Mouse (Mus musculus): ENCODE results near the gene Epha7.

DNA sequence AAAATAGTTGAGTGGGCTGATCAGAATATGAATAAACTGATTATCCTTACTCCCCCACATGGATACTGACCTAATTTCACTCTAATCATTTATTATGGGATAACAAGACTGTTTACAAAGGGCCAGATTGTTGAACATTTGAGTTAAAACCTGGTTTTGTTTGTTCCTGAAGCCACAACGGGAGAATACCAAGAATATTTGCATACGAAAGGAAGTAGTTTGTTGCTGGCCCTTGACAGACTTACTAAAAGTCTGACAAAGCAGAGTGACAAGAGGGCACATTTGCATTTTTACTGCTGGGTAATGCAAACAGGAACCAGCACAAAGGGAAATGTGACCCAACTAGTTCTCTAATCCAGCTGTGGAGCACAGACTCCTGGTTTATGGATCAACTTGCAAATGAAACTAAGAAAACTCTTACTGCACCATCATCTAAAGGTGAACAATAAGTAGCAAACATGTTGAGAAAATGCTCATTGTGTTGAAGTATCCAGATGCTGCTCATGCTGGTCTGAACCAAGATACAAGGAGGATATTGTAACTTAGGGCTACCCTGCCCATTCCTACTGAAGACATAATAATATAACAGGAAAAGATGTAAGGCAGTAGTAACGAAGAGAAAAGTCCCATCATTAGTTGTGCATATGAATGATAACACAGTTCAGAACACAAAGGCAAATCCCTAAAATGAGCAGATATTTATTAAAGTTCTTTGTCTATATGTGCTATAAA, 154.8 kb downstream of the Epha7 start:
- no peak for TF ChIP-seq CTCF (IDR thresholded peaks at IDR 0.05; ENCODE audit: low read depth)
- TF ChIP-seq EP300 (optimal IDR thresholded peaks at IDR 0.05), result no peak

All from stomach, postnatal 0 days (tissue).